Mouse (Mus musculus) ES-E14 (cell line): ENCODE measurements around the gene Agap1.

Experiments used
- MAFK ChIP-seq: IDR thresholded peaks from 2 replicates; pipeline ENCODE4 v1.6.1; 2014; ENCODE audit warnings: mild to moderate bottlenecking, low read depth, low read length, inconsistent platforms; ENCODE audit not compliant: insufficient read depth
- ZC3H11A ChIP-seq: IDR thresholded peaks from 2 replicates; pipeline ENCODE4 v1.6.1; 2012; ENCODE audit warnings: low read depth, mild to moderate bottlenecking, inconsistent platforms, low read length, borderline replicate concordance
- ZNF384 ChIP-seq: IDR thresholded peaks from 2 replicates; pipeline ENCODE4 v1.6.1; 2012; ENCODE audit warnings: low read depth, low read length, inconsistent platforms

DNA sequence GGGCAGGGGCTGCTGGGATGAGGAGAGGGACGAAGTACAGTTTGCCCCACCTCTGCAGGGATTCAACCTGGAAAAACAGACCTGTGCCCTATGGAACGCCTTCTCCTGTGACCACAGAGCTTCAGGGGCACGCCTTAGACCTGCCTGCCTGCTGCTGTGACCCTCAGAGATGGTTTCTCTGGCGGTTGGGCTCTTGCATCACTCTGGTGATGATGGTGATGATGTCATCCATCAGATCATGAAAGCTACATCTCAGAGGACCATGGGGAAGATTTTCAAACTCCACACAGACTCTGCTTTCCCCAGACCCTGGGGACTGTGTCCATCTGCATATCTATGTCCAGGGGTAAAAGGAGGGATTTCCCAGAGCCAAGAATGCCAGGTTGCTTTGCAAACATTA is 170.7 kb downstream of the Agap1 start:
- no peak for TF ChIP-seq ZNF384
- no peak for TF ChIP-seq ZC3H11A
- TF ChIP-seq MAFK: no peak
